Mouse (Mus musculus) gastrocnemius, adult 2 months (tissue): ENCODE data around the gene B3galt6. TPM values are rescaled to one million over a fixed set of nuclear protein-coding genes. Genes with fewer than 3 reads are reported as not detected.

ENCODE experiments used
- DNase-seq: peaks from one replicate; pipeline ENCODE4 v3.0.0; 2022
- H3K27ac ChIP-seq: fragments of 200-600 bp; 2 replicates; pipeline ENCODE4 v1.8.1; 2022; ENCODE audit warnings: mild to moderate bottlenecking
- H3K4me3 ChIP-seq: fragments of 200-600 bp; 2 replicates; pipeline ENCODE4 v1.8.1; 2022; ENCODE audit warnings: mild to moderate bottlenecking, moderate library complexity
- CTCF ChIP-seq: fragments of 200-600 bp; IDR thresholded peaks from 2 replicates; pipeline ENCODE4 v1.8.1; 2022; ENCODE audit warnings: antibody characterized with exemption, mild to moderate bottlenecking, moderate library complexity
- intact Hi-C: fragments of 180-260 bp; cut with DNase I; formaldehyde crosslinking; loops from one replicate; pipeline ENCODE4 v1.15.1; 2025
- total RNA-seq, 2 experiments: library from RNA; stranded (reverse); gene quantifications; 2 replicates each; pipeline ENCODE4 v1.2.3; 2021

Gene B3galt6
- total RNA-seq, 2 experiments from 2014 or later, result 0.92 to 2.0 TPM

GRCm38 (mm10) chr4:156021942-156022419 lies 29.5 kb upstream of the B3galt6 start:
- intact Hi-C loops, result loop anchor here (2.0 kb wide), 1 partner anchor 27 kb away; no protein-coding TSS in a partner anchor
- peak; percentile 10 for DNase-seq
- TF ChIP-seq CTCF, result no peak
- Histone ChIP-seq H3K27ac (no peak overlapping the region), H3K4me3 (no peak overlapping the region)

- no peak for TF ChIP-seq CTCF
- DNase-seq, result no peak
- intact Hi-C loops, result loop anchor here (2.0 kb wide), 1 partner anchor 27 kb away; no protein-coding TSS in a partner anchor
- Histone ChIP-seq H3K4me3 (no peak overlapping the region), H3K27ac (no peak overlapping the region)
Measured at GRCm38 (mm10) chr4:156021381-156021780, 28.9 kb upstream of the B3galt6 start.

- Histone ChIP-seq H3K27ac (peak overlapping the region; percentile 28; the same call in 1 of the 2 replicates), H3K4me3 (no peak overlapping the region)
- peak; percentile 73 for DNase-seq
- intact Hi-C loops, result loop anchor here (2.0 kb wide), 1 partner anchor 25 kb away; no protein-coding TSS in a partner anchor
- no peak for TF ChIP-seq CTCF
Measured at GRCm38 (mm10) chr4:156019771-156020170, 27.3 kb upstream of the B3galt6 start.

GRCm38 (mm10) chr4:156014436-156014835 lies 22.0 kb upstream of the B3galt6 start:
- intact Hi-C loops, result no loop called here
- TF ChIP-seq CTCF, result no peak
- no peak overlapping the region for H3K27ac ChIP-seq
- DNase-seq, result peak; percentile 12
- no peak overlapping the region for H3K4me3 ChIP-seq

GRCm38 (mm10) chr4:156013637-156014036 lies 21.2 kb upstream of the B3galt6 start, which contains the start of gene Tnfrsf4:
Gene Tnfrsf4 (plus strand): TSS chr4:156013843.
- intact Hi-C loops, result no loop called here
- DNase-seq, result peak; percentile 13
- no peak within 1 kb of the TSS for H3K27ac ChIP-seq
- no peak for TF ChIP-seq CTCF
- H3K4me3 ChIP-seq, result no peak within 1 kb of the TSS

- Histone ChIP-seq H3K27ac (no peak overlapping the region), H3K4me3 (no peak overlapping the region)
- intact Hi-C loops, result no loop called here
- DNase-seq, result no peak
- TF ChIP-seq CTCF, result no peak
Measured at GRCm38 (mm10) chr4:156008369-156008768, 15.9 kb upstream of the B3galt6 start.

- H3K4me3 ChIP-seq, result no peak overlapping the region
- TF ChIP-seq CTCF, result no peak
- intact Hi-C loops, result no loop called here
Measured at GRCm38 (mm10) chr4:156004109-156004508, 11.7 kb upstream of the B3galt6 start.

GRCm38 (mm10) chr4:155993606-155994005 lies 1.2 kb upstream of the B3galt6 start:
- H3K4me3 ChIP-seq, result peak overlapping the region; percentile 85
- H3K27ac ChIP-seq, result peak overlapping the region; percentile 100
- intact Hi-C loops, result loop anchor here (2.0 to 5.0 kb wide), 3 partner anchors 27 to 114 kb away; partner anchors contain the start of genes 9430015G10Rik and Ube2j2
- no peak for TF ChIP-seq CTCF
- DNase-seq, result no peak

More at GRCm38 (mm10) chr4:156004109-156004508, 11.7 kb upstream of the B3galt6 start:
- no peak overlapping the region for H3K27ac ChIP-seq
- DNase-seq, result no peak

GRCm38 (mm10) chr4:155992906-155993547 lies 578 bp upstream of the B3galt6 start:
- peak; percentile 96 for DNase-seq
- Histone ChIP-seq H3K27ac (peak overlapping the region; percentile 100), H3K4me3 (peak overlapping the region; percentile 85)
- no peak for TF ChIP-seq CTCF
- intact Hi-C loops, result loop anchor here (1.0 to 5.0 kb wide), 3 partner anchors 31 to 114 kb away; partner anchors contain the start of genes 9430015G10Rik and Ube2j2

- intact Hi-C loops, result loop anchor here (1.0 to 5.0 kb wide), 3 partner anchors 32 to 115 kb away; partner anchors contain the start of genes 9430015G10Rik and Ube2j2
- TF ChIP-seq CTCF, result no peak
- peak overlapping the region; percentile 99 for H3K27ac ChIP-seq
- DNase-seq, result no peak
- peak overlapping the region; percentile 92 for H3K4me3 ChIP-seq
Measured at GRCm38 (mm10) chr4:155991908-155992230, 580 bp downstream of the B3galt6 start.

GRCm38 (mm10) chr4:155991211-155991907 lies 1.1 kb downstream of the B3galt6 start:
- no peak for DNase-seq
- no peak for TF ChIP-seq CTCF
- H3K4me3 ChIP-seq, result peak overlapping the region; percentile 92
- intact Hi-C loops, result loop anchor here (5.0 kb wide), 2 partner anchors 49 to 116 kb away; partner anchors contain the start of genes 9430015G10Rik and Ube2j2
- peak overlapping the region; percentile 99 for H3K27ac ChIP-seq

GRCm38 (mm10) chr4:155983788-155984187 lies 8.7 kb downstream of the B3galt6 start:
- H3K27ac ChIP-seq, result no peak overlapping the region
- intact Hi-C loops, result no loop called here
- H3K4me3 ChIP-seq, result no peak overlapping the region
- DNase-seq, result no peak
- TF ChIP-seq CTCF, result no peak
